Mouse (Mus musculus) limb, embryonic 13.5 days (tissue): Measurements from ENCODE around the gene Mpl. TPM values are rescaled to one million over a fixed set of nuclear protein-coding genes. Genes with fewer than 3 reads are reported as not detected.

Experiments
- ATAC-seq: fragments of 200-750 bp; cut with Nextera tagmentation; 2 replicates; pipeline ENCODE4 v1.8.0; 2017; ENCODE audit warnings: low read depth, moderate number of reproducible peaks, moderate TSS enrichment; ENCODE audit not compliant: low FRiP score
- H3K27ac ChIP-seq: fragments of 300-500 bp; sonication (generic); 2 replicates; pipeline ENCODE4 v1.5.1; 2015; ENCODE audit warnings: inconsistent platforms, mild to moderate bottlenecking, moderate library complexity
- H3K27me3 ChIP-seq: fragments of 300-500 bp; sonication (generic); 2 replicates; pipeline ENCODE4 v1.6.1; 2015; ENCODE audit warnings: mild to moderate bottlenecking, inconsistent platforms
- H3K36me3 ChIP-seq: fragments of 300-500 bp; sonication (generic); 2 replicates; pipeline ENCODE4 v1.6.1; 2015; ENCODE audit warnings: inconsistent platforms, mild to moderate bottlenecking, moderate library complexity
- H3K4me1 ChIP-seq: fragments of 300-500 bp; sonication (generic); 2 replicates; pipeline ENCODE4 v1.6.1; 2015; ENCODE audit warnings: inconsistent platforms
- H3K4me2 ChIP-seq: fragments of 300-500 bp; sonication (generic); replicated peaks from 2 replicates; pipeline ENCODE4 v1.6.1; 2015; ENCODE audit warnings: inconsistent platforms, mild to moderate bottlenecking, moderate library complexity
- H3K4me3 ChIP-seq: fragments of 300-500 bp; sonication (generic); 2 replicates; pipeline ENCODE4 v1.5.1; 2015; ENCODE audit warnings: moderate library complexity, mild to moderate bottlenecking, inconsistent platforms
- H3K9ac ChIP-seq: fragments of 300-500 bp; sonication (generic); 2 replicates; pipeline ENCODE4 v1.6.1; 2015; ENCODE audit warnings: mild to moderate bottlenecking, inconsistent platforms
- H3K9me3 ChIP-seq: fragments of 300-500 bp; sonication (generic); 2 replicates; pipeline ENCODE4 v1.6.1; 2016; ENCODE audit warnings: inconsistent platforms
- WGBS: fragments of 180-500 bp; shearing (Covaris S2); methylation state at CpG from one replicate; pipeline ENCODE4 v1.1.7; 2015; 5-methylcytosine and 5-hydroxymethylcytosine counted together
- polyA plus RNA-seq: library from polyadenylated mRNA; unstranded; fragments of >200 nt; fragmentation: Nextera tagmentation; extraction: Ambion mirVana; gene quantifications from 2 replicates; pipeline ENCODE4 v1.2.1, GENCODE M21; 2015

Mpl gene
- polyA plus RNA-seq, 1 experiment from 2014 or later, result 0.33 TPM

DNA sequence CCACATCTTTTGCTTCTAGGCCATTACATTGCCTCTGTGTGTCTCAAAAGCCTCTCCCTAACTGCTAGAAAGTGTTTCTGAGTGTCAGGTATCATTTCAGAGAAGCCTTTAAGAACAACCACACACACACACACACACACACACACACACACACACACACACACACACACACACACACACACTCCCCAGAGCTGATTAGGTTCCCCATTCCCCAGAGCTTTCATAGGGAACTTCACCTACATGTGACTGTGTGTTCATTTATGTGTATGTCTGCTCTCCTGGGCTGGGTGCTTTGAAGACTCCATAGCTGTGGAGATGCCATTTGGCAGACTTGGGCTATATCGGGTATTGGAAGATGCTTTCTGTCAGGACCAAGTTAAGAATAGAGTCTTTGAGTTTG lies 31.9 kb downstream of the Mpl start:
- no peak for ATAC-seq
- no peak overlapping the region for H3K9ac ChIP-seq
- H3K27ac ChIP-seq, result no peak overlapping the region
- H3K4me2 ChIP-seq, result no peak overlapping the region
- peaks cover 24% of the 10 kb centered on the region for H3K36me3 ChIP-seq
- 100% methylated on average over 1 of the region's 1 CpGs for WGBS
- H3K27me3 ChIP-seq, result no peaks in the 10 kb centered on the region
- H3K4me3 ChIP-seq, result no peak overlapping the region
- H3K9me3 ChIP-seq, result no peaks in the 10 kb centered on the region
- H3K4me1 ChIP-seq, result peaks cover 30% of the 10 kb centered on the region

GRCm38 (mm10) chr4:118424541-118425160 lies 32.7 kb downstream of the Mpl start:
- H3K27ac ChIP-seq, result no peak overlapping the region
- no peak for ATAC-seq
- peaks cover 27% of the 10 kb centered on the region for H3K36me3 ChIP-seq
- H3K4me1 ChIP-seq, result peaks cover 23% of the 10 kb centered on the region
- H3K9me3 ChIP-seq, result no peaks in the 10 kb centered on the region
- H3K27me3 ChIP-seq, result no peaks in the 10 kb centered on the region
- WGBS, result 83% methylated on average over 4 of the region's 4 CpGs
- H3K9ac ChIP-seq, result no peak overlapping the region
- H3K4me3 ChIP-seq, result no peak overlapping the region
- H3K4me2 ChIP-seq, result no peak overlapping the region

GRCm38 (mm10) chr4:118421384-118421783 lies 35.9 kb downstream of the Mpl start:
- Histone ChIP-seq H3K4me2 (no peak overlapping the region), H3K36me3 (peaks cover 53% of the 10 kb centered on the region)
- 93% methylated on average over 3 of the region's 3 CpGs for WGBS

GRCm38 (mm10) chr4:118417112-118417797 lies 40.1 kb downstream of the Mpl start:
- H3K9ac ChIP-seq, result no peak overlapping the region
- no peak for ATAC-seq
- no peaks in the 10 kb centered on the region for H3K27me3 ChIP-seq
- H3K4me1 ChIP-seq, result no peaks in the 10 kb centered on the region
- H3K36me3 ChIP-seq, result peaks cover 88% of the 10 kb centered on the region
- H3K9me3 ChIP-seq, result no peaks in the 10 kb centered on the region
- H3K4me2 ChIP-seq, result no peak overlapping the region
- no peak overlapping the region for H3K4me3 ChIP-seq
- H3K27ac ChIP-seq, result no peak overlapping the region
- WGBS, result 89% methylated on average over 13 of the region's 13 CpGs

More at GRCm38 (mm10) chr4:118421384-118421783, 35.9 kb downstream of the Mpl start:
- Histone ChIP-seq H3K9me3 (no peaks in the 10 kb centered on the region), H3K4me3 (no peak overlapping the region), H3K27me3 (no peaks in the 10 kb centered on the region), H3K27ac (no peak overlapping the region), H3K9ac (no peak overlapping the region), H3K4me1 (no peaks in the 10 kb centered on the region)
- ATAC-seq, result no peak

GRCm38 (mm10) chr4:118416329-118416728 lies 41.0 kb downstream of the Mpl start:
- H3K9ac ChIP-seq, result no peak overlapping the region
- no peak overlapping the region for H3K4me2 ChIP-seq
- H3K27me3 ChIP-seq, result no peaks in the 10 kb centered on the region
- H3K4me1 ChIP-seq, result no peaks in the 10 kb centered on the region
- 85% methylated on average over 5 of the region's 5 CpGs for WGBS
- H3K4me3 ChIP-seq, result no peak overlapping the region
- H3K36me3 ChIP-seq, result peaks cover 91% of the 10 kb centered on the region
- H3K9me3 ChIP-seq, result no peaks in the 10 kb centered on the region
- no peak for ATAC-seq
- H3K27ac ChIP-seq, result no peak overlapping the region

DNA sequence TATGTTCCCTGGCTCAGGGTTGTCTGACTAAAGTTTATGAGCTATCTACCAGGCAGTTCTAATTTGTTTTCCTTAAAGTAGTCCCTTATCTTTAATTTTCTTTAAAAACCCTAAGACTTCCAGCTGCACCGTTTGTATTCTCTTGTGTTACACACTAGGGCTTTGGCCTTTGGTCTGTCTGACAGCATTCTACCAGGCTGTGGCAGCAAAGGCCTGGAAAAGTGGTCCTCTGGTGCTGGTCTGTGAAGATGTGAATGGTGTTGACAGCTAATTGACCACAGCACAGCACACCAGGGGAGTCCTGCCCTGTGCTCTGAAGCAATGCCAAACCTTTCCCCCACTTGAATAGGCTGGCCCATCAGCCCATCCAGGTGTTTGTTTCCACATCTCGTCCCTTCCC lies 41.5 kb downstream of the Mpl start:
- Histone ChIP-seq H3K36me3 (peaks cover 90% of the 10 kb centered on the region), H3K27ac (no peak overlapping the region), H3K9me3 (no peaks in the 10 kb centered on the region), H3K4me1 (no peaks in the 10 kb centered on the region; the same call in 1 of the 2 replicates), H3K4me2 (no peak overlapping the region), H3K27me3 (no peaks in the 10 kb centered on the region), H3K9ac (no peak overlapping the region), H3K4me3 (no peak overlapping the region)
- no peak for ATAC-seq
- 94% methylated on average over 2 of the region's 2 CpGs for WGBS

DNA sequence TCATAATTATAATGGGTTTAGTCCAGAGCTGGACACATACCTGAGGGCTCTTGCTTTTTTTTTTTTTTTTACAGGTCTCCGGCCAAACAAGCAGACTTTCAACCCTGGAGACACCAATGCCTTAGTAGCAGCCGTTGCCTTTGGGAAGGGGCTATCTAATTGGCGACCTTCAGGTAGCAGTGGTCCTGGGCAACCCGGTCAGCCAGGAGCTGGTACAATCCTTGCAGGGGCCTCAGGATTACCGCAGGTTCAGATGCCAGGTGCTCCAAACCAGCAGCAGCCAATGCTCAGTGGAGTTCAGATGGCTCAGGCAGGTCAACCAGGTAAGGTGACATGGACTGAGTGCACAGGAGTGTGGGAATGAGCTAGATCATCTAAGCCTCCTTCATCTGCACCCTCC lies 43.8 kb downstream of the Mpl start:
- H3K4me1 ChIP-seq, result peaks cover 9% of the 10 kb centered on the region
- no peak overlapping the region for H3K27ac ChIP-seq
- peaks cover 74% of the 10 kb centered on the region for H3K36me3 ChIP-seq
- no peak for ATAC-seq
- no peak overlapping the region for H3K9ac ChIP-seq
- 97% methylated on average over 5 of the region's 5 CpGs for WGBS
- H3K9me3 ChIP-seq, result no peaks in the 10 kb centered on the region
- no peaks in the 10 kb centered on the region for H3K27me3 ChIP-seq
- H3K4me3 ChIP-seq, result no peak overlapping the region
- H3K4me2 ChIP-seq, result no peak overlapping the region

DNA sequence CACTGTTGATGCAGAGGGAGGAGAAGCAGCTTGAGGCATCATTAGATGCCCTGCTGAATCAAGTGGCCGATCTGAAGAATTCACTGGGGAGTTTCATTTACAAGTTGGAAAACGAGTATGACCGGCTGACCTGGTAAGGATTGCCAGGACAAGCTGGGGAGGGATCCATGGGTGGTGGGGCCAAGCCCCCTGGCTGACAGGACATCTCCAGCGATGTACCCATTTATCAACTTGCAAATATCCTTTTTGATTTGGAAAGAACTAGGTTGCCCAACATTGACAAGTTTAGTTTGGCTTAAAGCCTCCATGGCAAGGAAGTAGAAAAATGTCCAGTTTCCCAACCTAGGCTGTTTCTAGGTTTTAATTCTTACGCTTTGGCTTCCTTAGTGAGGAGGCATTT lies 46.4 kb downstream of the Mpl start:
- Histone ChIP-seq H3K9me3 (no peaks in the 10 kb centered on the region), H3K4me2 (no peak overlapping the region), H3K27ac (no peak overlapping the region), H3K4me3 (no peak overlapping the region), H3K4me1 (peaks cover 16% of the 10 kb centered on the region), H3K27me3 (no peaks in the 10 kb centered on the region), H3K9ac (no peak overlapping the region), H3K36me3 (peaks cover 51% of the 10 kb centered on the region)
- whole genome bisulfite sequencing, result 93% methylated on average over 5 of the region's 5 CpGs
- no peak for ATAC-seq

DNA sequence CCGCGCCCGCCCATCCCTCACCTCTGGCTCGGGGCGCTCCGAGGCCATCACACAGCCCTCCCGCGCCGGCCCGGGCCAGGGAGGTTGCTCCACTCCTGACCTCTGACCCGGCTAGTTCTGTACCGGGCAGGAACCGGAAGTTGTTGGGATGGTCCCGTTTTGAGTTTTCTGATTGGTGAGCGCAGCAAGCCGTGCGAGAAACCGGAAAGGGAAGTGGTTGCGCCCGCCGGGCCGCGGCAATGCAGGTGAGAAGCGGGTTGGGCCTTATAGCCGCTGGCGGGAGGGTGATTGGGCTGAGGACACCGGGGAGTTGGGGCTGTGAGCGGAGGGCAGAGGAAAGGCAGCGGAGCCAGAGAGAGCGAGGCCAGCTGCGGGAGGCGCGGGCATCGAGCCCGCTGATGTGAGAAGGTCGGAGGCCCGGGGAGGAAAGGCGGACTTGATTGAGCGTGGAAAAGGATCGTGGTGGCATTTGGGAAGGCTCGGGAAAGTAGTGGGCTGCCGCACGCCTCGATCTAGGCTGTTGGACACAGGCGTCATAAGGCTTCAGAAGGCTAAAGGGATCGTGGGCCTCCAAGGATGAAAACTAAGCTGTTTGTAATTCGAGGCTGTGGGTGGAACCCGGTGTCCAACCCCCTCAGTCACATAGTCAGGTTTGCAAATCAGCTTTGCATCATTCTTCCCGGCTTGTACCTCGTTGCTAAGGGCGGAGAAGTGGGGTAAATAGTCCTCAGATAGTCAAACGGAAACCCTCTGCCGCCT lies 48.0 kb downstream of the Mpl start, which contains the start of the genes Szt2 and Med8:
Gene Szt2, minus strand, starts transcription at position 132 of the 759 bp plus-strand sequence.
Gene Med8, plus strand, starts transcription at position 196 of the 759 bp plus-strand sequence.
- peaks cover 16% of the 10 kb centered on the region for H3K4me1 ChIP-seq
- H3K9me3 ChIP-seq, result no peaks in the 10 kb centered on the region
- WGBS, result under 1% methylated on average over 52 of the region's 53 CpGs
- H3K27me3 ChIP-seq, result no peaks in the 10 kb centered on the region
- peak; percentile 94 for ATAC-seq
- H3K9ac ChIP-seq, result peak within 1 kb of the TSS; percentile 85
- H3K36me3 ChIP-seq, result peaks cover 50% of the 10 kb centered on the region
- peak within 1 kb of the TSS; percentile 16; the same call in 1 of the 2 replicates for H3K27ac ChIP-seq
- H3K4me2 ChIP-seq, result peak within 1 kb of the TSS; percentile 80
- H3K4me3 ChIP-seq, result peak within 1 kb of the TSS; percentile 85

DNA sequence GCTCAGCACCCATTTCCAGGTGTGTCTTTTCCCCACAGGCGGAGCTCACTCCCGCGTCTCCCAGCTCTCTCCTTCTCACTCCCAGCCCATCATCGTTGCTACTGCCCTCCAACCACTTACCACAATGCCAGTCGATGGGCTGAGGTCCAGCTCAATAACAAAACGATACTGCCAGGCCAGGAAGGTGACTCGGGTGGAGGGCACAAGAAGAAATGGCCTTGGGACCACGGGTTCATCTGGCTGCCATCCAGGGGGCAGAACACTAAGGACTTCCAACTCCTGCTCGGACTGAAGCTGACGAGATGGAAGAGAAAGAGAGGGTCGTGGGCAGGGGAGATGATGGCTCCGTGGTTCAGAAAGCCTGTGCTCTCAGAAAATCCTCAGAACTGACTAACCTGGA lies 54.6 kb downstream of the Mpl start:
- Histone ChIP-seq H3K4me3 (no peak overlapping the region), H3K36me3 (peaks cover 73% of the 10 kb centered on the region), H3K9me3 (no peaks in the 10 kb centered on the region), H3K27me3 (no peaks in the 10 kb centered on the region), H3K4me2 (no peak overlapping the region), H3K9ac (no peak overlapping the region), H3K4me1 (no peaks in the 10 kb centered on the region), H3K27ac (no peak overlapping the region)
- no peak for ATAC-seq
- WGBS, result 95% methylated on average over 12 of the region's 12 CpGs

GRCm38 (mm10) chr4:118401918-118402317 lies 55.4 kb downstream of the Mpl start:
- Histone ChIP-seq H3K4me1 (no peaks in the 10 kb centered on the region), H3K9me3 (no peaks in the 10 kb centered on the region), H3K9ac (no peak overlapping the region), H3K27me3 (no peaks in the 10 kb centered on the region), H3K27ac (no peak overlapping the region), H3K4me2 (no peak overlapping the region), H3K4me3 (no peak overlapping the region), H3K36me3 (peaks cover 81% of the 10 kb centered on the region)
- ATAC-seq, result no peak
- 94% methylated on average over 5 of the region's 5 CpGs for WGBS

DNA sequence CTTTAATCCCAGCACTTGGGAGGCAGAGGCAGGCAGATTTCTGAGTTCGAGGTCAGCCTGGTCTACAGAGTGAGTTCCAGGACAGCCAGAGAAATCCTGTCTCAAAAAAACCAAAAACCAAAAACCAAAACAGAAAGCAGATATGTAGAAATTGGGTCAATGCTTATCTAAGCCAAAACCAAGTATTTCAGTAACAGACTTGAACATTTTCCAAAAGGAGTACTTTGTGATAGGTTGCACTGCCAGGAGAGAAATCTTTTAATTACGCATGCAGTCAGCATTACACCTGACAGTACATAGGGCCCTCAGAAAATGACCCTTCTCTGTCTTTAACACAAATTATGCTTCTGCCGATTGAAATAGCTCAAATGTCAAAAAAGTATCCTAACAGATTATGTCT lies 55.9 kb downstream of the Mpl start:
- no peak overlapping the region for H3K9ac ChIP-seq
- no peak overlapping the region for H3K4me2 ChIP-seq
- peaks cover 86% of the 10 kb centered on the region for H3K36me3 ChIP-seq
- ATAC-seq, result no peak
- H3K4me3 ChIP-seq, result no peak overlapping the region
- no peak overlapping the region for H3K27ac ChIP-seq
- no peaks in the 10 kb centered on the region for H3K27me3 ChIP-seq
- no peaks in the 10 kb centered on the region for H3K9me3 ChIP-seq
- no peaks in the 10 kb centered on the region for H3K4me1 ChIP-seq
- 94% methylated on average over 3 of the region's 3 CpGs for WGBS
